In genomic region chr15:96678871-96679773, GRCm38 (mm10) we compare ENCODE assay signal across 30 mouse cellular contexts. TPM values are rescaled to one million over a fixed set of nuclear protein-coding genes. Genes with fewer than 3 reads are reported as not detected.
DNase-seq lines count a peak whose midpoint lies in the region; ATAC-seq and TF ChIP-seq lines count a peak whose summit lies in the region.
"Had no signal": no experiment of that assay in that cellular context is flagged by ENCODE, and none has a peak within 500 bp of the region (broad histone marks: within the 10 kb centered on the region; RNA-seq: fewer than 3 reads in every experiment).

No protein-coding gene starts in this region.

- H3K9ac ChIP-seq in stomach, embryonic 14.5 days (replicated peaks; ENCODE audit: low read depth, low read length): no peak overlapping the region
- H3K9ac ChIP-seq in stomach, postnatal 0 days (ENCODE audit: low read length): no peak overlapping the region
- no peak overlapping the region for H3K9ac ChIP-seq in intestine, embryonic 16.5 days (ENCODE audit: low read depth, low read length)
- H3K9ac ChIP-seq in forebrain, embryonic 13.5 days: no peak overlapping the region
- H3K9ac ChIP-seq: embryonic facial prominence, embryonic 13.5 days; forebrain, embryonic 12.5 days; heart, embryonic 12.5 days; heart, embryonic 15.5 days; hindbrain, embryonic 14.5 days had no signal

- H3K4me3 ChIP-seq in stomach, embryonic 14.5 days (ENCODE audit: low read depth, low read length): no peak overlapping the region
- no peak overlapping the region for H3K4me3 ChIP-seq in stomach, postnatal 0 days (ENCODE audit: low read depth, low read length)
- H3K4me3 ChIP-seq in intestine, embryonic 16.5 days (ENCODE audit: low read length): no peak overlapping the region
- H3K4me3 ChIP-seq in forebrain, embryonic 13.5 days: no peak overlapping the region
- H3K4me3 ChIP-seq: embryonic facial prominence, embryonic 10.5 days; embryonic facial prominence, embryonic 13.5 days; erythroblast, embryonic 14.5 days; forebrain, embryonic 12.5 days; gastrocnemius, adult 2 months; heart, embryonic 12.5 days; heart, embryonic 15.5 days had no signal

- ATAC-seq in stomach, embryonic 14.5 days (ENCODE audit: insufficient number of reproducible peaks, insufficient read depth, low FRiP score, low read depth): 0 out of 2 replicates have a peak, but pooled peaks have one; percentile 23
- ATAC-seq in stomach, postnatal 0 days (ENCODE audit: low FRiP score, low TSS enrichment): no peak
- ATAC-seq in intestine, embryonic 16.5 days: peak; percentile 74
- ATAC-seq in frontal cortex, adult (ENCODE audit: low TSS enrichment): no peak
- no peak for ATAC-seq in forebrain, embryonic 13.5 days
- ATAC-seq: activated CD4-positive, CD25-positive, alpha-beta regulatory T cell, adult 4 months; forebrain, embryonic 16.5 days; hindbrain, postnatal 0 days had no signal

- no peaks in the 10 kb centered on the region for H3K9me3 ChIP-seq in stomach, embryonic 14.5 days (ENCODE audit: control insufficient read depth, low read depth, low read length)
- no peaks in the 10 kb centered on the region for H3K9me3 ChIP-seq in stomach, postnatal 0 days (ENCODE audit: control insufficient read depth, low read length)
- H3K9me3 ChIP-seq in intestine, embryonic 16.5 days (ENCODE audit: control insufficient read depth, low read length): no peaks in the 10 kb centered on the region
- H3K9me3 ChIP-seq in forebrain, embryonic 13.5 days (replicated peaks): no peaks in the 10 kb centered on the region
- H3K9me3 ChIP-seq: embryonic facial prominence, embryonic 10.5 days; embryonic facial prominence, embryonic 13.5 days; forebrain, embryonic 12.5 days; heart, embryonic 12.5 days; heart, embryonic 15.5 days had no signal

- intact Hi-C loops in heart, postnatal 10 days (cut with DNase I): no loop called here

- no peak overlapping the region for H3K27ac ChIP-seq in stomach, embryonic 14.5 days (ENCODE audit: low read length)
- H3K27ac ChIP-seq in stomach, postnatal 0 days (replicated peaks): no peak overlapping the region
- H3K27ac ChIP-seq in intestine, embryonic 16.5 days (ENCODE audit: low read length): peak overlapping the region; percentile 64
- H3K27ac ChIP-seq in forebrain, embryonic 13.5 days: no peak overlapping the region
- H3K27ac ChIP-seq: embryonic facial prominence, embryonic 10.5 days; embryonic facial prominence, embryonic 13.5 days; forebrain, embryonic 12.5 days; gastrocnemius, adult 2 months; heart, embryonic 15.5 days; hindbrain, embryonic 14.5 days; hindbrain, postnatal 0 days had no signal

- DNase-seq in heart, adult 11 months: peak; percentile 80
- DNase-seq in heart, postnatal 10 days: no peak
- DNase-seq in stomach, postnatal 0 days (ENCODE audit: low spot score): no peak
- DNase-seq in left cerebral cortex, adult 8-10 months (ENCODE audit: low spot score in 2 of 2): no peak
- DNase-seq: adrenal gland, adult 8-10 months; adrenal gland, postnatal 25 days; cerebellum, adult 11-12 months; cerebellum, adult 8-10 months; cerebellum, postnatal 10 days; cerebellum, postnatal 36 days; embryo, embryonic 11 days; gastrocnemius, adult 2 months; gastrocnemius, postnatal 14 days; heart, adult 18-20 months; heart, postnatal 14 days; heart, postnatal 4 days had no signal

- WGBS in stomach, embryonic 14.5 days: 48% methylated on average over 19 of the region's 19 CpGs
- 41% methylated on average over 19 of the region's 19 CpGs for WGBS in stomach, postnatal 0 days
- 50% methylated on average over 19 of the region's 19 CpGs for WGBS in intestine, embryonic 16.5 days
- 74% methylated on average over 19 of the region's 19 CpGs for WGBS in forebrain, embryonic 13.5 days

- TF ChIP-seq CTCF in stomach, postnatal 0 days (IDR thresholded peaks at IDR 0.05; ENCODE audit: low read depth): no peak

- no peaks in the 10 kb centered on the region; the same call in 1 of the 2 replicates for H3K4me1 ChIP-seq in stomach, embryonic 14.5 days (ENCODE audit: control insufficient read depth, insufficient read depth, low read length)
- peaks cover 2% of the 10 kb centered on the region; the same call in 1 of the 2 replicates for H3K4me1 ChIP-seq in stomach, postnatal 0 days (replicated peaks; ENCODE audit: control insufficient read depth, insufficient read depth)
- peaks cover 10% of the 10 kb centered on the region for H3K4me1 ChIP-seq in intestine, embryonic 16.5 days (ENCODE audit: control insufficient read depth, insufficient read depth, low read length)
- 0 out of 2 replicates have a peak, but pooled peaks cover 6% of the 10 kb centered on the region for H3K4me1 ChIP-seq in forebrain, embryonic 13.5 days
- H3K4me1 ChIP-seq: forebrain, embryonic 12.5 days had no signal

- no peaks in the 10 kb centered on the region for H3K36me3 ChIP-seq in stomach, embryonic 14.5 days (ENCODE audit: control insufficient read depth, insufficient read depth, low read length)
- no peaks in the 10 kb centered on the region for H3K36me3 ChIP-seq in stomach, postnatal 0 days (ENCODE audit: control insufficient read depth, insufficient read depth, low read length)
- no peaks in the 10 kb centered on the region for H3K36me3 ChIP-seq in intestine, embryonic 16.5 days (ENCODE audit: control insufficient read depth, insufficient read depth, low read length)
- no peaks in the 10 kb centered on the region for H3K36me3 ChIP-seq in forebrain, embryonic 13.5 days (ENCODE audit: poor library complexity, severe bottlenecking)
- H3K36me3 ChIP-seq: embryonic facial prominence, embryonic 10.5 days; embryonic facial prominence, embryonic 13.5 days; forebrain, embryonic 12.5 days; heart, embryonic 12.5 days; heart, embryonic 15.5 days had no signal

- no peak for TF ChIP-seq EP300 in stomach, postnatal 0 days (optimal IDR thresholded peaks at IDR 0.05)

- no peak overlapping the region for H3K4me2 ChIP-seq in stomach, embryonic 14.5 days (replicated peaks; ENCODE audit: low read depth, low read length)
- H3K4me2 ChIP-seq in stomach, postnatal 0 days (replicated peaks; ENCODE audit: low read depth): no peak overlapping the region
- peak overlapping the region; percentile 24 for H3K4me2 ChIP-seq in intestine, embryonic 16.5 days (ENCODE audit: low read depth, low read length)
- no peak overlapping the region for H3K4me2 ChIP-seq in forebrain, embryonic 13.5 days
- H3K4me2 ChIP-seq: embryonic facial prominence, embryonic 13.5 days; forebrain, embryonic 12.5 days; heart, embryonic 12.5 days; heart, embryonic 15.5 days; hindbrain, embryonic 14.5 days had no signal

- no peaks in the 10 kb centered on the region for H3K27me3 ChIP-seq in stomach, embryonic 14.5 days (ENCODE audit: control insufficient read depth, insufficient read depth, low read length)
- no peaks in the 10 kb centered on the region for H3K27me3 ChIP-seq in stomach, postnatal 0 days (ENCODE audit: control insufficient read depth, insufficient read depth, low read length)
- no peaks in the 10 kb centered on the region for H3K27me3 ChIP-seq in intestine, embryonic 16.5 days (replicated peaks; ENCODE audit: control insufficient read depth, insufficient read depth, low read length)
- H3K27me3 ChIP-seq in forebrain, embryonic 13.5 days: no peaks in the 10 kb centered on the region
- H3K27me3 ChIP-seq: embryonic facial prominence, embryonic 13.5 days; heart, embryonic 15.5 days had no signal

RNA-seq across cellular contexts. Expression of gene Slc38a2, which starts 20.4 kb away (rescaled TPM):
- 100 to 1,000 TPM; 312 to 340 TPM for total RNA-seq in heart, postnatal 10 days (2021)
- 149 and 154 TPM in 2 replicates for polyA plus RNA-seq in stomach, embryonic 14.5 days (2014; fragmentation: Nextera tagmentation; extraction: Ambion mirVana)
- polyA plus RNA-seq in stomach, postnatal 0 days (2015; fragmentation: Nextera tagmentation; extraction: Ambion mirVana): 55.3 and 63.0 TPM in 2 replicates
- polyA plus RNA-seq in intestine, embryonic 16.5 days (2015; fragmentation: Nextera tagmentation; extraction: Ambion mirVana): 74.2 and 78.7 TPM in 2 replicates
- total RNA-seq in left cerebral cortex, adult 8-10 months (2022): 10 to 100 TPM; 81.1 to 86.9 (median 83.9) TPM
- polyA plus RNA-seq in forebrain, embryonic 13.5 days (2015; fragmentation: Nextera tagmentation; extraction: Ambion mirVana): 148 and 156 TPM in 2 replicates

RNA-seq across cellular contexts. Expression of gene Slc38a1, which starts 36.4 kb away (rescaled TPM):
- 10 to 100 TPM; 51.6 to 60.4 TPM for total RNA-seq in heart, postnatal 10 days (2021)
- polyA plus RNA-seq in stomach, embryonic 14.5 days (2014; fragmentation: Nextera tagmentation; extraction: Ambion mirVana): 77.5 and 82.8 TPM in 2 replicates
- 34.4 and 38.5 TPM in 2 replicates for polyA plus RNA-seq in stomach, postnatal 0 days (2015; fragmentation: Nextera tagmentation; extraction: Ambion mirVana)
- polyA plus RNA-seq in intestine, embryonic 16.5 days (2015; fragmentation: Nextera tagmentation; extraction: Ambion mirVana): 111 and 116 TPM in 2 replicates
- total RNA-seq in left cerebral cortex, adult 8-10 months (2022): 100 to 1,000 TPM; 104 to 111 (median 110) TPM
- polyA plus RNA-seq in forebrain, embryonic 13.5 days (2015; fragmentation: Nextera tagmentation; extraction: Ambion mirVana): 138 and 142 TPM in 2 replicates

Comparison
In these comparisons a context has a peak if more than half of its experiments do, and no peak if none do; other contexts are left out.
1. ATAC-seq: peak in stomach, embryonic 14.5 days (single experiment) and intestine, embryonic 16.5 days (single experiment); none in stomach, postnatal 0 days (single experiment), frontal cortex, adult (single experiment) and forebrain, embryonic 13.5 days (single experiment).